Mouse (Mus musculus) limb, embryonic 12.5 days (tissue): Measurements from ENCODE around the gene Entpd3. TPM values are rescaled to one million over a fixed set of nuclear protein-coding genes. Genes with fewer than 3 reads are reported as not detected.
A peak's percentile ranks its signal among the peaks of the same experiment; 100 is the strongest.

Source experiments
- ATAC-seq: fragments of 200-750 bp; cut with Nextera tagmentation; 2 replicates; pipeline ENCODE4 v1.8.0; 2017; ENCODE audit warnings: low read depth, moderate TSS enrichment; ENCODE audit not compliant: insufficient number of reproducible peaks, insufficient read depth, low FRiP score, low TSS enrichment
- H3K27ac ChIP-seq: fragments of 300-500 bp; sonication (generic); 2 replicates; pipeline ENCODE4 v1.5.1; 2016; ENCODE audit warnings: mild to moderate bottlenecking, moderate library complexity
- H3K27me3 ChIP-seq: fragments of 300-500 bp; sonication (generic); 2 replicates; pipeline ENCODE4 v1.6.1; 2016; ENCODE audit warnings: mild to moderate bottlenecking, moderate library complexity
- H3K36me3 ChIP-seq: fragments of 300-500 bp; sonication (generic); 2 replicates; pipeline ENCODE4 v1.6.1; 2016; ENCODE audit warnings: mild to moderate bottlenecking, moderate library complexity
- H3K4me1 ChIP-seq: fragments of 300-500 bp; sonication (generic); replicated peaks from 2 replicates; pipeline ENCODE4 v1.6.1; 2016
- H3K4me2 ChIP-seq: fragments of 300-500 bp; sonication (generic); 2 replicates; pipeline ENCODE4 v1.6.1; 2016; ENCODE audit warnings: mild to moderate bottlenecking, moderate library complexity
- H3K4me3 ChIP-seq: fragments of 300-500 bp; sonication (generic); replicated peaks from 2 replicates; pipeline ENCODE4 v1.5.1; 2016; ENCODE audit warnings: mild to moderate bottlenecking
- H3K9ac ChIP-seq: fragments of 300-500 bp; sonication (generic); replicated peaks from 2 replicates; pipeline ENCODE4 v1.6.1; 2016; ENCODE audit warnings: mild to moderate bottlenecking, moderate library complexity
- H3K9me3 ChIP-seq: fragments of 300-500 bp; sonication (generic); 2 replicates; pipeline ENCODE4 v1.6.1; 2016; ENCODE audit warnings: mild to moderate bottlenecking, moderate library complexity
- WGBS: fragments of 180-500 bp; shearing (Covaris S2); methylation state at CpG from one replicate; pipeline ENCODE4 v1.1.7; 2016; 5-methylcytosine and 5-hydroxymethylcytosine counted together
- polyA plus RNA-seq: library from polyadenylated mRNA; unstranded; fragments of >200 nt; fragmentation: Nextera tagmentation; extraction: Ambion mirVana; gene quantifications from 2 replicates; pipeline ENCODE4 v1.2.1, GENCODE M21; 2016

Entpd3 gene
- polyA plus RNA-seq, 1 experiment from 2014 or later, result 0.26 TPM

DNA sequence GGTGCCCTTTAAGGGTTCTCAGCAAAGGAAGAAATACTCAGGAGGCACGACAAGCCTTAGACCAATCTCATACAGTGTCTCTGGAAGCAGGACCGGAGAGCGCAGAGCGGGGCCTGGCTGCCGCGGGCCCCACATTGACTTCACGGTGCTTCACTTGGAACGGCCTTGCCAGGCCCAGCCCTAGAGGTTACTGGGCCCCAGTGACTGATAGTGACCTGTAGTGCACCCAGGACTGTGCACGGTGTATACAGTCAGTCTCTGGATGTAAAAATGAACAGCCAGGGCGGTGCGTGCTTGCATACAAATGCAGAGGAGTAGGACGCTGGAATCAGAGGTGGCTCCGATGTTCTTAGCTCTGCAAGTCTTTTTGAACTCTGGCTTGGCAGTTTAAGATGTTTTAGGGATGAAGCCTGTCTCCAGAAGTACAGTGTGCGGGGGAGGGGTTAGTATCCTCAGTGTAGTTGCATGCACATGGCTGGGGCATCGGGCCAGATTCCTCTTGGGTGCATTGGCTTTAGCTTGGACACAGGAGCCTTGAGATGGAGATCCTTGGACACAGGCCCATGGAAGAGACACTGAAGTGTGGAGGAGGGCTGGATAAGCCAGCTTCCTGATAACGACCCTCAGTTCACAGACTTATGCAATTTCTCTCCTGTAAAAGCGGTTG is 62.7 kb downstream of the Entpd3 start:
- WGBS, result 58% methylated on average over 17 of the region's 17 CpGs
- Histone ChIP-seq H3K9ac (0 out of 2 replicates have a peak overlapping the region, but pooled peaks have one; percentile 18), H3K4me2 (peak overlapping the region; percentile 54), H3K4me1 (peaks cover 24% of the 10 kb centered on the region), H3K36me3 (0 out of 2 replicates have a peak, but pooled peaks cover under 1% of the 10 kb centered on the region), H3K27me3 (no peaks in the 10 kb centered on the region), H3K9me3 (peaks cover 1% of the 10 kb centered on the region), H3K27ac (peak overlapping the region; percentile 81), H3K4me3 (0 out of 2 replicates have a peak overlapping the region, but pooled peaks have one; percentile 19)
- ATAC-seq, result peak; percentile 29

DNA sequence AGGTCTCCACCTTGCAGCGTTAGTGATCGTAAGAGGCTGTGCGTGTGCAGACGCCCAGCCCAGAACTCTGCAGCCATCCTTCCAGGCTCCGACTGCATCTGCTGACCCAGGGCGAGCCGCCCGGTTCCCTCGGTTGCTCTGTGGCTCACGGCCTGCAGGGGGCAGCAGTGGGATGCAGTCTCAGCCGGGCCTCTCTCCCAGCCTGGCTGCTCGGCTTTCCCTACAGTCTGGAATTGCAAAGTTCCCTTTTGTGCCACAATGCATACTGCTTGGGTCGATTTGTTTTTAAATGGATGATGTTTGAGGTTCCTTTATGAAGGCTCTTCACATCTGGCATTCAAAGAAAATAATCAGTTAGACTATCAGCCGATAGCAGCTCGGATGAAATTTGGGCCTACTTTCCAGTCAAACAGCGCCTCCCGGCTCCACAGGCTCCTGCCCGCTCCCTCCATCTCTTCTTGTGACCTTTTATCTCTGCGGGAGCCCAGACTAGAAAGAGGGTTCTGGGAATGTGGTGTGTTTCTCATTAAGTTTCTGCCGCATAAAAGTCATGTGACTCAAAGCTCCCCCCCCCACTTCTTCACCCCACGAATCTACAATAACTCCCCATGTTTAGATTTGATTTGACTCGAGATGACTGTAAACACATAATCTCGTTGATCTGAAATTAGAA is 63.4 kb downstream of the Entpd3 start:
- 0 out of 2 replicates have a peak overlapping the region, but pooled peaks have one; percentile 18 for H3K9ac ChIP-seq
- H3K27me3 ChIP-seq, result no peaks in the 10 kb centered on the region
- H3K4me3 ChIP-seq, result peak overlapping the region; percentile 19; the same call in 1 of the 2 replicates
- 2% methylated on average over 23 of the region's 23 CpGs for WGBS
- peaks cover 24% of the 10 kb centered on the region for H3K4me1 ChIP-seq
- H3K27ac ChIP-seq, result peak overlapping the region; percentile 81
- H3K36me3 ChIP-seq, result 0 out of 2 replicates have a peak, but pooled peaks cover 7% of the 10 kb centered on the region
- peaks cover 8% of the 10 kb centered on the region for H3K9me3 ChIP-seq
- peak; percentile 73 for ATAC-seq
- peak overlapping the region; percentile 54 for H3K4me2 ChIP-seq

DNA sequence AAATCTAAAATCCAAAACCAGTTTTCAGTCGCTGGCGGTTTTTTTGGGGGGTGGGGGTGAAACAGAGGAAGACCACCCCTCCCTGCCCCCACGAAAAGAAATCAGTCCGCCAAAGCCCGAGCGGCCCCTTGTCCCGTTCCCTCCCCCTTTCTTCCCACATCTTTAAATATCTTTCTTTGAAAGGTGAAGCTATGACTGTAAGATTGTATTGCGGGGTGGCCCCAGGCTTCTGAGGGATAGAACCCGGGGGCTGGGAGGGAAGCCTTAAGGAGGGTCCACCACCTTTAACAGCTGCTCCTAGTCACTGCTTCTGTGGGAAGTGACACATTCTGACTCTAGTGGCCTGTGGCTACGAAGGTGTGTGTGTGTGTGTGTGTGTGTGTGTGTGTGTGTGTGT is 63.9 kb downstream of the Entpd3 start:
- Histone ChIP-seq H3K27ac (peak overlapping the region; percentile 81), H3K36me3 (0 out of 2 replicates have a peak, but pooled peaks cover 8% of the 10 kb centered on the region), H3K27me3 (no peaks in the 10 kb centered on the region), H3K4me3 (peak overlapping the region; percentile 19), H3K4me1 (peaks cover 24% of the 10 kb centered on the region), H3K4me2 (peak overlapping the region; percentile 54), H3K9me3 (peaks cover 14% of the 10 kb centered on the region), H3K9ac (0 out of 2 replicates have a peak overlapping the region, but pooled peaks have one; percentile 23)
- 4% methylated on average over 10 of the region's 10 CpGs for WGBS
- ATAC-seq, result 0 out of 2 replicates have a peak, but pooled peaks have one; percentile 49

DNA sequence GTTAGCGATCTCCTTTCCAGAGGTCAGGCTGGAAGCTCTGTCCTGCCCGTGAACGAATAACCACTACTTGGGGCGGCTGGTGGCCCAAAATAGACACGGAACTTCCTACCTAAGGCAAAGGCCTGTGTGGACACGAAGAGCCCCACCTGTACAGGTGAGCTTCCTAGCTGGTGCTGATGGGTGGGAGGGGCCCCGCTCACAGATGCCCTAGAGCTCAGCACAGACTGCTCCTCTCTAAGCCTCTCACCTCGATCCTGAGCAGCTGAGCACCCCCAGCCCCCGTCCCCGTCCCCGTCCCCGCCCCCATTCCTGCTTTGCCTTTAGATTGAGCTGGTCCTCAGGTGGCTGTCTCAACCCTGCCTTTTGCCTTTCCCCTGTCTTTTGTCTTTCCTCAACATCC is 64.3 kb downstream of the Entpd3 start:
- 15% methylated on average over 12 of the region's 12 CpGs for WGBS
- H3K27ac ChIP-seq, result peak overlapping the region; percentile 81
- peak overlapping the region; percentile 19 for H3K4me3 ChIP-seq
- H3K36me3 ChIP-seq, result 0 out of 2 replicates have a peak, but pooled peaks cover 8% of the 10 kb centered on the region
- peak overlapping the region; percentile 54 for H3K4me2 ChIP-seq
- peaks cover 18% of the 10 kb centered on the region for H3K9me3 ChIP-seq
- no peaks in the 10 kb centered on the region for H3K27me3 ChIP-seq
- 0 out of 2 replicates have a peak overlapping the region, but pooled peaks have one; percentile 23 for H3K9ac ChIP-seq
- peaks cover 24% of the 10 kb centered on the region for H3K4me1 ChIP-seq
- ATAC-seq, result peak; percentile 52; the same call in 1 of the 2 replicates

DNA sequence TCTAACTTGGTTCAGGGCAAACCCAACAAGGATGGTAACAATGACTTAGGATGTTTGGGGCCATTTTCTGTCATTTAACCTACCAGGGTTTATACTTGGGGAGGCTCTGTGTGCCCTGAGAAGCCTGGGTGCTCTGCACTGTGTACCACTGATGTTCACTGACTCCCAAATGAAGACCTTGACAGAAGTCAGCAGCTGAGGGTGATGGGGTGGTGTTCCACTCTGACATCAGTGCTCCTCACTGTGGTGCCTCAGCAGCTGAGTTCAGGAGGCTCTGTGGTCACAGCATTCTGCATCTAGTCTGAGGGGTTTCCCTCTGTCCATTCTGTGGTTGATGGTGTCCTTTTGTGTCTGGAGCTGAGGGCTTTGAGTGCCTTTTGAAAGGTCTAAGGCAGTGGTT is 71.4 kb downstream of the Entpd3 start:
- Histone ChIP-seq H3K4me2 (no peak overlapping the region), H3K4me3 (no peak overlapping the region), H3K27me3 (no peaks in the 10 kb centered on the region), H3K4me1 (peaks cover 7% of the 10 kb centered on the region; the same call in 1 of the 2 replicates), H3K9ac (no peak overlapping the region), H3K27ac (no peak overlapping the region), H3K9me3 (peaks cover 18% of the 10 kb centered on the region), H3K36me3 (0 out of 2 replicates have a peak, but pooled peaks cover 8% of the 10 kb centered on the region)
- ATAC-seq, result no peak

DNA sequence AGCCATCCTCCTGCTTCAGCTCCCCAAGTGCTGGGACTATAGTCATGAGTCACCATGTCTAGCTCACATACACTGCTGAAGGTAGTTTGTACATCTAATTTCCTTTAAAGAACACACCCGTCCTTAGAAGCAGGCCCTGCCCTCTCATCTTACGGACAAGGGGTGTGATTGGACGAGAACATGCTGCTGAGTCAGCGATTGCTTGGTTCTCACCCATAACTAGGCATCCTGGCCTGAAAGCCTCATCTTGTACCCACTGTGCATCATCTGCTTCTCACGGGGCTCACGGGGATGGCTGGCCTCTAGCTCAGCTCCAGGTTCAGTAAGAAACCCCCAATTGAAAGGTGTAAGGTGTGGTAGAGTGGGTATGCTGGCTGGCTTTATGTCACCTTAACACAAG is 74.4 kb downstream of the Entpd3 start:
- H3K36me3 ChIP-seq, result no peaks in the 10 kb centered on the region
- H3K27me3 ChIP-seq, result peaks cover 2% of the 10 kb centered on the region; the same call in 1 of the 2 replicates
- no peak overlapping the region for H3K9ac ChIP-seq
- H3K4me2 ChIP-seq, result no peak overlapping the region
- ATAC-seq, result no peak
- H3K4me3 ChIP-seq, result no peak overlapping the region
- WGBS, result 90% methylated on average over 6 of the region's 6 CpGs
- H3K4me1 ChIP-seq, result peaks cover 8% of the 10 kb centered on the region
- H3K27ac ChIP-seq, result no peak overlapping the region
- H3K9me3 ChIP-seq, result no peaks in the 10 kb centered on the region; the same call in 1 of the 2 replicates

Other genes with a start within 250 kb of the Entpd3 start
- gene Myrip, start 238.3 kb upstream of the Entpd3 start, polyA plus RNA-seq, result 0.38 TPM in 1 of 2 replicates, not detected in the other
- 235 and 244 TPM in 2 replicates for gene Eif1b, start 47.6 kb upstream of the Entpd3 start, polyA plus RNA-seq
- 805 and 832 TPM in 2 replicates for gene Rpl14, start 31.6 kb downstream of the Entpd3 start, polyA plus RNA-seq